Mouse (Mus musculus): ENCODE data around the gene Hsd11b2.

DNA sequence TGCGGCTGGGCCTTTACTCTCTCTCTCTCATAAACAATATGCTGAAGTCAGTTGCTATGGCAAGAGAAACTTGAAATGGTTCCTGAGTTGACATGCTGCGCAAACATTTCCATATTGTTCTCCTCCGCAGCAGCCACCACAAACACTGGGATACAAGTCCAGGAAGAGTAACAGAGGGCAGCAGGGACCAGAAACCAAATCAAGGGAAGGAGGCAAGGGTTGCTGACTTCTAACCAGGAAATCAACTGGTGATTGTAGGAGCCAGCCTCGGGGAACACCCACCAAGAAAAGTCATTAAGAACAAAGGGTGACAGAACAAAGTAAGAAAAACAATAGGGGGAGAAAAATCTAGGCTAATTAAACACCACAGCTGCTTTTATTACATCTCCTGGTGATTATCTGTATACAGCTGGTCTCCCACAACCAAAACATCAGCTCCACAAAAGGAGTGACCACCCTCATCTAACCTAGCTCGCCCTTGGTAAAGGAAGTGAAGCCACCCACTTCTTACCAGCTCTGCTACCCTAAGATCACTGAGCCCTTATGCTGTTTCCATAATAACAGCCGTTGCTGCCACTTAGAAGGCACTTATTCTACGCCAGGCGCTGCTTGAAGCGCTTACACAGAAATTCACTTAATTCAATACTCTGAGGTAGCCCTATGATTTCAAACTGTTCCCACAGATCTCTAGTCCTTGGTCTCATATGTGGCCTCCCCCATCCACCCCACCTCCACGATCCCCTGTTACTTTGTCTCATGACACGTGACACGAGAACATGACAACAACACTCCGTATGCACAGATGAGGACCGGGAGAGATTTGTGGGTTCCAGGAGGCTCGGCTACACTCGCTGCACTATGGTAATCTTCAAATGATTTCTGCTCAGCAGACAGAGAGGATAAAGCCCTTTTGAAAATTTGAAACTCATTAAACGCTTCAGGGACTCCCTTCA lies 22.9 kb upstream of the Hsd11b2 start:
- TF ChIP-seq CTCF (IDR thresholded peaks at IDR 0.05; ENCODE audit: low read depth), result no peak
- no peak for TF ChIP-seq EP300 (IDR thresholded peaks at IDR 0.05; ENCODE audit: low read depth)
